Mouse (Mus musculus): ENCODE data around the gene Ppfibp2. TPM values are rescaled to one million over a fixed set of nuclear protein-coding genes. Genes with fewer than 3 reads are reported as not detected.

The Ppfibp2 gene
- polyA plus RNA-seq (2012; rRNA removed) (13.3 and 14.4 TPM in 2 replicates), polyA plus RNA-seq (2014; fragmentation: Nextera tagmentation; extraction: Ambion mirVana) (12.9 and 14.4 TPM in 2 replicates)

GRCm38 (mm10) chr7:107594857-107595402 is at the start of gene Ppfibp2:
Ppfibp2 (plus strand) TSS chr7:107595207.
- Histone ChIP-seq H3K4me2 (replicated peaks; ENCODE audit: low read depth, low read length, severe bottlenecking) (peak within 1 kb of the TSS; percentile 91), H3K27ac (replicated peaks; ENCODE audit: low read depth, low read length) (0 out of 2 replicates have a peak within 1 kb of the TSS, but pooled peaks have one; percentile 26), H3K4me1 (ENCODE audit: control insufficient read depth, insufficient read depth, low read length) (peaks cover 4% of the 10 kb centered on the region), H3K4me3 (replicated peaks; ENCODE audit: low read length) (peak within 1 kb of the TSS; percentile 53), H3K27me3 (ENCODE audit: control insufficient read depth, insufficient read depth, low read length) (no peaks in the 10 kb centered on the region), H3K9ac (ENCODE audit: low read depth, low read length, severe bottlenecking) (peak within 1 kb of the TSS; percentile 55), H3K9me3 (ENCODE audit: control insufficient read depth, low read length) (no peaks in the 10 kb centered on the region), H3K36me3 (ENCODE audit: control insufficient read depth, insufficient read depth, low read length) (peaks cover 16% of the 10 kb centered on the region)
- DNase-seq (ENCODE audit: low spot score) (peak; percentile 74), ATAC-seq (ENCODE audit: low FRiP score, low read depth) (peak; percentile 87)
- under 1% methylated on average over 17 of the region's 24 CpGs for WGBS
- no peak for TF ChIP-seq POLR2A (IDR thresholded peaks at IDR 0.05; ENCODE audit: borderline replicate concordance, extremely low read depth, insufficient read depth, insufficient read length)

- H3K4me2 ChIP-seq (replicated peaks; ENCODE audit: low read depth, low read length, severe bottlenecking): no peak overlapping the region
- no peaks in the 10 kb centered on the region for H3K27me3 ChIP-seq (ENCODE audit: control insufficient read depth, insufficient read depth, low read length)
- no peaks in the 10 kb centered on the region for H3K9me3 ChIP-seq (ENCODE audit: control insufficient read depth, low read length)
- 89% methylated on average over 3 of the region's 3 CpGs for WGBS
- no peaks in the 10 kb centered on the region for H3K4me1 ChIP-seq (ENCODE audit: control insufficient read depth, insufficient read depth, low read length)
- TF ChIP-seq POLR2A (IDR thresholded peaks at IDR 0.05; ENCODE audit: borderline replicate concordance, extremely low read depth, insufficient read depth, insufficient read length): no peak
- H3K27ac ChIP-seq (replicated peaks; ENCODE audit: low read depth, low read length): no peak overlapping the region
- H3K36me3 ChIP-seq (ENCODE audit: control insufficient read depth, insufficient read depth, low read length): no peaks in the 10 kb centered on the region
- DNase-seq (ENCODE audit: low spot score): no peak
- no peak overlapping the region for H3K9ac ChIP-seq (ENCODE audit: low read depth, low read length, severe bottlenecking)
- H3K4me3 ChIP-seq (replicated peaks; ENCODE audit: low read length): no peak overlapping the region
- ATAC-seq (ENCODE audit: low FRiP score, low read depth): no peak
Observed at GRCm38 (mm10) chr7:107547872-107548271, 47.1 kb upstream of the Ppfibp2 start.

- Histone ChIP-seq H3K4me1 (ENCODE audit: control insufficient read depth, insufficient read depth, low read length) (no peaks in the 10 kb centered on the region), H3K9ac (ENCODE audit: low read depth, low read length, severe bottlenecking) (no peak overlapping the region), H3K27ac (replicated peaks; ENCODE audit: low read depth, low read length) (no peak overlapping the region), H3K36me3 (ENCODE audit: control insufficient read depth, insufficient read depth, low read length) (no peaks in the 10 kb centered on the region), H3K4me3 (replicated peaks; ENCODE audit: low read length) (no peak overlapping the region), H3K4me2 (replicated peaks; ENCODE audit: low read depth, low read length, severe bottlenecking) (no peak overlapping the region), H3K9me3 (ENCODE audit: control insufficient read depth, low read length) (no peaks in the 10 kb centered on the region), H3K27me3 (ENCODE audit: control insufficient read depth, insufficient read depth, low read length) (no peaks in the 10 kb centered on the region)
- no peak for DNase-seq (ENCODE audit: low spot score)
- ATAC-seq (ENCODE audit: low FRiP score, low read depth): no peak
- TF ChIP-seq POLR2A (IDR thresholded peaks at IDR 0.05; ENCODE audit: borderline replicate concordance, extremely low read depth, insufficient read depth, insufficient read length): no peak
- 23% methylated on average over 1 of the region's 1 CpGs for WGBS
Observed at GRCm38 (mm10) chr7:107553461-107553860, 41.5 kb upstream of the Ppfibp2 start.

- Histone ChIP-seq H3K27ac (replicated peaks; ENCODE audit: low read depth, low read length) (no peak overlapping the region), H3K27me3 (ENCODE audit: control insufficient read depth, insufficient read depth, low read length) (no peaks in the 10 kb centered on the region), H3K9me3 (ENCODE audit: control insufficient read depth, low read length) (no peaks in the 10 kb centered on the region), H3K9ac (ENCODE audit: low read depth, low read length, severe bottlenecking) (no peak overlapping the region), H3K36me3 (ENCODE audit: control insufficient read depth, insufficient read depth, low read length) (no peaks in the 10 kb centered on the region), H3K4me2 (replicated peaks; ENCODE audit: low read depth, low read length, severe bottlenecking) (no peak overlapping the region), H3K4me1 (ENCODE audit: control insufficient read depth, insufficient read depth, low read length) (no peaks in the 10 kb centered on the region), H3K4me3 (replicated peaks; ENCODE audit: low read length) (no peak overlapping the region)
- WGBS: 85% methylated on average over 3 of the region's 3 CpGs
- no peak for TF ChIP-seq POLR2A (IDR thresholded peaks at IDR 0.05; ENCODE audit: borderline replicate concordance, extremely low read depth, insufficient read depth, insufficient read length)
- no peak for ATAC-seq (ENCODE audit: low FRiP score, low read depth)
- no peak for DNase-seq (ENCODE audit: low spot score)
Observed at GRCm38 (mm10) chr7:107555906-107556305, 39.1 kb upstream of the Ppfibp2 start.

- no peak for TF ChIP-seq POLR2A (IDR thresholded peaks at IDR 0.05; ENCODE audit: borderline replicate concordance, extremely low read depth, insufficient read depth, insufficient read length)
- DNase-seq (ENCODE audit: low spot score) (peak; percentile 10), ATAC-seq (ENCODE audit: low FRiP score, low read depth) (no peak)
- Histone ChIP-seq H3K4me3 (replicated peaks; ENCODE audit: low read length) (no peak overlapping the region), H3K9me3 (ENCODE audit: control insufficient read depth, low read length) (no peaks in the 10 kb centered on the region), H3K4me2 (replicated peaks; ENCODE audit: low read depth, low read length, severe bottlenecking) (no peak overlapping the region), H3K27me3 (ENCODE audit: control insufficient read depth, insufficient read depth, low read length) (no peaks in the 10 kb centered on the region), H3K9ac (ENCODE audit: low read depth, low read length, severe bottlenecking) (no peak overlapping the region), H3K4me1 (ENCODE audit: control insufficient read depth, insufficient read depth, low read length) (no peaks in the 10 kb centered on the region), H3K27ac (replicated peaks; ENCODE audit: low read depth, low read length) (no peak overlapping the region), H3K36me3 (ENCODE audit: control insufficient read depth, insufficient read depth, low read length) (no peaks in the 10 kb centered on the region)
- 72% methylated on average over 2 of the region's 2 CpGs for WGBS
Observed at GRCm38 (mm10) chr7:107560675-107561074, 34.3 kb upstream of the Ppfibp2 start.

All from limb, embryonic 14.5 days (tissue).